Mouse (Mus musculus) gastrocnemius, postnatal 36 days (tissue): Measurements from ENCODE around the gene Dnajc12. TPM values are rescaled to one million over a fixed set of nuclear protein-coding genes. Genes with fewer than 3 reads are reported as not detected.
"Not testable (repeated sequence)": the region's sequence is repeated elsewhere in the genome, so short reads cannot be mapped to it uniquely, and the experiment has no call there.

Source experiments
- DNase-seq, 2 experiments: peaks; one replicate each; pipeline ENCODE4 v3.0.0; 2022
- intact Hi-C: fragments of 180-260 bp; cut with DNase I; formaldehyde crosslinking; loops from one replicate; pipeline ENCODE4 v1.15.1; 2025
- total RNA-seq, 2 experiments: library from RNA; stranded (reverse); gene quantifications; 2 replicates each; pipeline ENCODE4 v1.2.3; 2021

Gene Dnajc12
- total RNA-seq, 2 experiments from 2014 or later = 17.2 to 17.3 TPM

DNA sequence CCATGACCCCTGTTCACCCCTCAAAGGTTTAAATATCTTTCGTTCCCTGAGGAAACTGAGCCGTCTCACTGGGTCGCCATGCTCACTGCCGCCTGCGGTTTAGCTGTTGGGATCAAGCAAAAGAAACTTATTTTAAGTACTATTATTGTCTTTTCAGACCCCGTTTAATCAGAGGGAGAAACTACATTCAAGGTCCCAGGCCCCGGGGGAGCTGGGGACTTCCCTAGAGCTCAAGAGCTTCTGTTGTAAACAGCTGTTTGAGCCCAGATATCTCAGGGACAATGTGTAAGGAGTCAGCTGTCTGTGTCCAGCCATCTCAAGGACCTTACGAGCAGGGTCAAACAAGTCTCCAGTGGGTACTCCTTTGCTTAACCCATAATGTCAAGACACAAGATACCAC, 44.9 kb downstream of the Dnajc12 start:
- DNase-seq = no peak
- intact Hi-C loops = loop anchor here (5.0 kb wide), 1 partner anchor 50 kb away; no protein-coding TSS in a partner anchor

DNA sequence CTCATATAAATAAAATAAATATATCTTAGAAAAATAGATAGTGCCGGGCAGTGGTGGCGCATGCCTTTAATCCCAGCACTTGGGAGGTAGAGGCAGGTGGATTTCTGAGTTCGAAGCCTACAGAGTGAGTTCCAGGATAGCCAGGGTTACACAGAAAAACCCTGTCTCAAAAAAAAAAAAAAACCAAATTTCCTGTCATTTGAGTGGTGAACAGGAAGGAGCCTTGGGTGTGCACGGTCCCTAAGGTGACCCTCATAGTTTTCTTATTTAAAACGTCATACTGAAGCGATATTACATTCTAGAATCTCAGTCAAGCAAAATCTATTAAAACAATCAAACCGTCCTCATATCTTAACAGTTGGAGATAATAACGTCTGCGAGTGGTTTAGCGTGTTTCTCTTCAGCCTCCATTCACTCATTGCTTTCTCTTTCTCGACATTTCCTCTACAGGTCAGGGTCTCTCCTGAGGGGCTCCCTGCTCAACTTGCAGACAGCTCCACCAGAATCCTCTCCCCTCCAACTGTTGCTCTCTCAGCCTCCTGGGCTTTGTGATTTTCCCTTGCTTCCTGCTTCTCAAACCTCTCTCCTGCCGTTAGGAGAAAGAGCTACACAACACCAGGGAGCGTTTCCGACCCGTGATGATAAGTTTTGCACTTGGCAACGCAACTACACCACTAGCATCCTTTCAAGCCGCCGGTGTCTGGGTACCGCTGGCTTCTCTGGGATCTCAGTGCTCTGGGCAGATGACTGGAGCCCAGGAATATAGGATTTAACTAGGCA, 46.2 kb downstream of the Dnajc12 start:
- intact Hi-C loops = loop anchor here (5.0 kb wide), 1 partner anchor 49 kb away; no protein-coding TSS in a partner anchor
- DNase-seq = peak in 1 of 2 experiments; percentile 16

DNA sequence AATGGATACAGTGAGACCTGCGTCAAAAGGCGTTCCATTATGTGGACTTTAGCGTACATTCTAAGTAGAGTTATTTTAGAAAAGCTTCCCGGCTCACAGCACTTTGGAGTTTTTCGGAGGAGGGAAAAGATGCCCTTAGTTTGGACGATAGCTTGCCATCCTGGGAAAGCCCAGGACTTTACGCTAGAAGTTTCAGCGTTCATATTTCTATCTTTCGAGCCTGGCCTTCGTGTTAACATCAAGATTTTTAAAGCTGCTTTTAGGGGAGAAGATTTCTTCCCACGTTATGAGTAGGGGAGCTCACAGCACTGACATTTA, 46.7 kb downstream of the Dnajc12 start:
- intact Hi-C loops = loop anchor here (5.0 kb wide), 1 partner anchor 48 kb away; no protein-coding TSS in a partner anchor
- DNase-seq = no peak

DNA sequence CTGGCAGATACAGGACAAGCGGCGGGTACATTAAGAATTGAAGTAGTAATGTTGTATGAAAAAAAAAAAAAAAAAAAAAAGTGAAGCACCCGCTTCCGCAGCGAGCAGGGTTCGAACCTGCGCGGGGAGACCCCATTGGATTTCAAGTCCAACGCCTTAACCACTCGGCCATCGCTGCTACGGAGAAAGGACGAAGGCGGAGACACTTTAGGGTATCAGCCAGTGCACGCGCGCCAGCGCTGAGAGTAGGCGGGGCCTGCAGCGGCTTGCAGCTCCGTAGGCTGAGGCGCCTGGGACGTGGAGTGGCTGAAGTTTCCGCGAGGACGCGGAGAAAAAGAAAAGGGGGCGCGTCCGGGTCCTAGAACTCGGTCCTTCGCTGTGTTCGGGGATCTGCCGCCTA, 47.1 kb downstream of the Dnajc12 start:
- peak; percentile 94 to 100 for DNase-seq
- intact Hi-C loops = loop anchor here (5.0 kb wide), 1 partner anchor 48 kb away; no protein-coding TSS in a partner anchor

DNA sequence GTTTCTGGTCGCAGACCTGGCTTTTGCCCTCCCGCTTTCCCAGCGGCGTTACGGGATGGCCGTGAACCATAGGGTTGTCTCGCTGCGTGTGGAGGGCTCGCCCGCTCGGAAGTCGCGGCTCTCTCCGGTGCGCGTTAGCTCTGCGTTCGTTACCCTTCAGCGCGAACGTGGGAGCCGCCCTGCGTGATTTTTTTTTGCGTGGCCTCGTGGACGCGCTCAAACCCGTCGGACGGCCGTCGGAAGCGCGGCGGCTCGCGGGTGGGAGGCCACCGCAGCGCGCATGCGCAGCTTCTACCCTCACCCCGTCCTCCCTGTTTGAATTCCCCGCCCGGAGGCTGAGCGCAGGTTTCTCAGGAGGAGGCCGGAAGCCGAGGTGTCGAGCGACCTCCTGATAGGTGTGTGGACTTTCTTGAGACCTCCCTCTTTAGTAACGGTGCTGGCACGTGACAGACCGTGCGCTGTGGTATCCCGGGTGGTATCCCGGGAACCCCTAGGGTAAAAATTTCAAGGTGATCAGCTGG, 47.6 kb downstream of the Dnajc12 start, which contains the start of gene Ctnna3:
Gene Ctnna3 (plus strand): TSS at position 314 of the 521 bp plus-strand sequence.
- DNase-seq = peak; percentile 76 to 78
- intact Hi-C loops = loop anchor here (5.0 kb wide), 1 partner anchor 47 kb away; no protein-coding TSS in a partner anchor

DNA sequence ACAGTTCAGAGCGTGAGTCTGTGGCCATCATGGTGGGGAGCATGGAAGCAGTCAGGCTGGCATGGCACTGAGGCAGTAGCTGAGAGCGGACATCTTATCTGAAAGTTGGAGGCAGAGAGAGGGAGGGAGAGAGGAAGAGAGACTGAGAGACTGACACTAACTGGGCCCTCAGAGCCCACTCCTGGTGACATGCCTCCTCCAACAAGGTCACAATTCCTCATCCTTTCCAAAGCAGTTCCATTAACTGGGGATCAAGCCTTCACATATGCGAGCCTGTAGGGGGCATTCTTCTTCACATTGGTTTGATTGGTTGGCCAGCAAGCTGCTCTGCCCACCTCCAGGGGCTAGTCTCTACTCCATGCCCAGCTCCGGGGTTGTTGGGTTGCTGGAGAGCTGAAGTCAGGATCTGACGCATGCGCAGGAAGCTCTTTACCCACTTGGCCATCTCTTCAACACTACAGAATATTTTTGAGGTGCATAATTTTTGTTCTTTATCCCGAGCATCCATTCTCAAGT, 49.0 kb downstream of the Dnajc12 start:
- DNase-seq = no peak
- intact Hi-C loops = no loop called here

DNA sequence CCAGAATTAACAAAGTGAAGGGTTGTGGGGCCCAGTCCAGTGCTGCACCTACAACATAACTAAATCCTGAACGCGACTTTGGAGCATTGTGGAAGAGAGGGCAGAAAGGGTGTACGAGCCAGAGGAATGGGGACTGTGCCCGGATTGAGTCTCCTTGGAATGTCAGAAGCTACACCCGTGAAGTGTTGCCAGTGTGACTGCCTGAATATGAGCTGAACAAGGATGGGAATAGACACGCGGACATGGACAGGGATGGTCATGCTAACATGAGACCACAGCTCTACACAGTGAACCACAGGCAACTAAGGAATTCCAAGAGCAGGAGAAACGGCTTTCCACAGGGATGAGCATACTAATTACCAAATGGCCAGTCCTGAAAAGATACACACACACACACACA, 49.9 kb downstream of the Dnajc12 start:
- intact Hi-C loops = no loop called here
- DNase-seq = no peak

DNA sequence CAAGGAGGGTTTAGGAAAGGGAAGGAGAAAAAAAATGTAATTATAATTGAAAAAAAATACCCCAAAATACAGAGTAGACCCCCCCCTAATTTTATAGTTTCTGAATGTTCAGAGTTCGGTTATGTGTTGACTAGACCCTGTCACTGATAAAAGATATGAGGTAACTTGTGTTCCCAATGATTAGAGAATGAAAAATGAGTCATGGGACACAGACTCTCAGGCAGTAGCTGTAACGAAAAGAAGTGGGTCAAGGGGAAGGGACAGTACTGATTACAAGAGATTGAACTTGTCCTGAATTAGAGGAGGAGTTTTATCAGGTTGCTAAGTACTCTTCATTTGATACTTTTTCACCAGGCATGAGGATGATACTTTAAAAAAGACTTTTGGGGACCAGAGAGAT, 50.6 kb downstream of the Dnajc12 start:
- DNase-seq = no peak
- intact Hi-C loops = loop anchor here (1.0 kb wide), 1 partner anchor 28 kb away; no protein-coding TSS in a partner anchor

DNA sequence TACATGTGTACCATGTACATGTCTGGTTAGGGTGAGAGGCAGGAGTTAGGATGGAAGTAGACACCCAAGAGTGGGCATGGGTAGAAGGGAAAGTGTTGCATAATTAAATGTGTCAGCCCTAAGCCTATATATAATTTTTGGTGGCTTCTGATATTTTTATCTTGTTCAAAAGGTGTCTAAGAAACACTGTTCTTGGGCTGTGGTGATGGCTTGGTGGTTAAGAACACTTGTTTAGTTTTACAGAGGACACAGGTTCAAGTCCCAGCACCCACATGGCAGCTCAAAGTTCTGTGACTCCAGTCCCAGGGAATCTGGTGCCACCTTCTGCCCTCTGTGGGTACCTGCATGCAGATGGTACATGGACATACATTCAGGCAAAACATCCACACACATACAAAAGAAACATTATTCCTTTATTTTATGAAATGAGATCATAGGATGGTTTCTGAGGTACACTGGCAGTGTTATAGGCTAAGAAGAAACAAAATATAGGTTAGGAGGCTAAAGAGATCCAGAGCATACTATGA, 56.6 kb downstream of the Dnajc12 start:
- DNase-seq = no peak
- intact Hi-C loops = no loop called here

DNA sequence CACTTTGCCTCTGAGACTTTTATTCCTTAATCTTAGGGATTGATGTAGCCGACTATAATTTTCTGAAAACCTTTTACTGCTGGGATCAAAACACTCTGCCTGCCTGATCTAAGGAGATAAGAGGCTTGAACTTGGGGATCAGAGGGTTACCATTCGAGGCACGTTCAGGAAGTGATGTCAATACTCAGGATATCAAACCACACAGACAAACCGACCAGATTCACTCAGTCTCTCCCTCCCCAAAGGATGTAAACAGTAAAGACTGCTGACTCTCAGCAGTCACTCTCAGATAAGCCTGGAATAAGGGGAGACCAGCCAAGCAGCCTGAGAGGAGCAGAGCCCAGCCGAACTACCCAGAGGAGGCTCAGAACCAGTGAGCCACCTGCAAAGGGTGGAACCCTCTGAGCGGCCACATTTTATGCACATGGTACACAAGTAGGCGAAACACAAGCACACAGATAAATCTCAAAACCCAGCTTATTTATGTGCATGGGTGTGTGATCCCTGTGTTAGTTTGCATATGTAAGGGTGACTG, 57.5 kb downstream of the Dnajc12 start:
- intact Hi-C loops = no loop called here
- no peak for DNase-seq

DNA sequence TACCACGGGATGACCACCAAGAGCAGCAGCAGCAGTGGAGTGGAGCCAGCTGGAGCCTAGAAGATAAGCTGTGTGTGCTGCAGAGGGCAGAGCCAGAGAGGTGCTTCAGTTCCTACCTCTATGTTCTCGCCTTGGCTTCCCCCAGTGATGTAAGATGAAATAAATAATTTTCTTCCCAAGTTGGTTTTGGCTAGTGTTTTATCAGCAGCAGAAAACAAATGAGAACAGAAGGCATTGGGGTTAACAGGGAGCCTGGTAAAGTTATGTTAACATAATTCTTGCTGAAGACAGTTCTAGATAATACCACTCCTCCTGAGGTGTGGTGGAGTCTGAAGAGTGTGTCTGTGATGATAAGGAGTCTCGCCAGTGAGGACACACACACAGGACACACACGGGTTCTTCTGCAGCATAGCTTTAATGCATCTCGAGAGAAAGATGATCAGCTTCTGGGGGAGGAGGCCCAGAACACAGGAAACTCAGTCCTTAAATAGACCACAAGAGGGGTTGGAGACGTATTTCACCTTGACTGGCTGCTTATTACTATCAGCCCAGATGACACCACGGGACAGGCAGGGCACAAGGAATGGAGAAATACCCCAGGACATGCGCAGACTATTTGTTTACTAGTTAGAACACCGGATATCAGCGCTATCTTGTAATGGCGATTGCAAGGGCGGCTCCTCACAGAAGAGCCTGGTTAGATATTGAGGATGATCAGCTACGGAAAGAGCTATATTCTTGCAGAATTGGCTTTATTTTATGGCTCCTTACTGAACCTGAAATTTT, 62.6 kb downstream of the Dnajc12 start:
- intact Hi-C loops, DNase-seq: not testable (repeated sequence)

DNA sequence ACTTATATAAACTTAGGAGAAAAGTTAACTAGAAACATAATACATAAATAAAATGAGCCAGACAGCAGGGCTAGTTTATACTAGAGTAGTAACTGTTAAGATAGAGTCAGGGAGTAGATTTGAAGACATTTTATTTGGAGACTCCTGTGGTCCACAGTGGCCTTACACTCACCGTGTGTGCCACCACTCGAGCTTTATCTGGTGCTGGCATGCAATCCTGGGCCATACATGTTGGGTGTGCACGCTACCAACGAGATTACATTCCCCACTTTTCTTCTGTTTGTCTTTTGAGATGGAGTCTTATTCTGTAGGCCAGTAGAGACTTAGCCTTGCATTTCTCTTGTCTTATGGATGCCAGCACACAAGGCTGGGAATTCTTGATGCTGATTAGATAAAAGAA, 71.7 kb downstream of the Dnajc12 start:
- intact Hi-C loops = no loop called here

DNA sequence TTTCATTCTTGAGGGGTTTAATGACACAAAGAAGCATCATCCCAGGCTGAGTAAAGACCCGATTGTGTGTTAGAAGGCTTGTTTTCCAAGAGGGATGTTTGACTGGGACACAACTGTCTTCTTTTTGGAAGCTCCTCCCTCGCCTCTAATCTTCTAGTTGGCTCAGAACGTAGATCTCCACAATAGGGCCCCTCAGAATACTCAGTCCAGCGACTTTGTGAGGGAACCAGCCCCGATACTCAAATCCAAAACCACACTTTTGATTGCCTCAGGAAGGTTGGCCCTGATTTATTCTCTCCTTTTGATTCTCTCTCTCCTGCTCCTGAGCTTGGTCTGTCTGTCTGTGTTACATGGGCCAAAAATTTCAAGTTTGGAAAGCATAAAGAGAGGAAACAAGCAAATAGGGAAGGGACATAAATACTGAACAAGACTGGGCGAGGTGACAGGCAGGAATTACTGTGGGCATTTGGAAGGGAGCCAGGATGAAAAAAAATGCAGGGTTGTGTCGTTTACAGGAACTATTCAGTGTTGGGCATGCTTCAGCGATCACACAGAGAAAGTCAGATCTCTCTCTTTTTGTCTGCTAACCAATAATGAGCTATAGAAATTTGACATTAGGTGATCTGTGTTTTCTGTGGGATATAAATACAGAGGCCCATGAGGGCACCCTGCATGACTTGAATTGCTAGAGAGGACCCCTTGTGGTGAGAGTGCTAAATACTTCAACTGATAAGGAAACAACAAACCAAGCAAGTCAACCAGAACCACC, 73.1 kb downstream of the Dnajc12 start:
- DNase-seq = no peak
- intact Hi-C loops = no loop called here

More for the DNA sequence above, 71.7 kb downstream of the Dnajc12 start:
- DNase-seq = no peak

DNA sequence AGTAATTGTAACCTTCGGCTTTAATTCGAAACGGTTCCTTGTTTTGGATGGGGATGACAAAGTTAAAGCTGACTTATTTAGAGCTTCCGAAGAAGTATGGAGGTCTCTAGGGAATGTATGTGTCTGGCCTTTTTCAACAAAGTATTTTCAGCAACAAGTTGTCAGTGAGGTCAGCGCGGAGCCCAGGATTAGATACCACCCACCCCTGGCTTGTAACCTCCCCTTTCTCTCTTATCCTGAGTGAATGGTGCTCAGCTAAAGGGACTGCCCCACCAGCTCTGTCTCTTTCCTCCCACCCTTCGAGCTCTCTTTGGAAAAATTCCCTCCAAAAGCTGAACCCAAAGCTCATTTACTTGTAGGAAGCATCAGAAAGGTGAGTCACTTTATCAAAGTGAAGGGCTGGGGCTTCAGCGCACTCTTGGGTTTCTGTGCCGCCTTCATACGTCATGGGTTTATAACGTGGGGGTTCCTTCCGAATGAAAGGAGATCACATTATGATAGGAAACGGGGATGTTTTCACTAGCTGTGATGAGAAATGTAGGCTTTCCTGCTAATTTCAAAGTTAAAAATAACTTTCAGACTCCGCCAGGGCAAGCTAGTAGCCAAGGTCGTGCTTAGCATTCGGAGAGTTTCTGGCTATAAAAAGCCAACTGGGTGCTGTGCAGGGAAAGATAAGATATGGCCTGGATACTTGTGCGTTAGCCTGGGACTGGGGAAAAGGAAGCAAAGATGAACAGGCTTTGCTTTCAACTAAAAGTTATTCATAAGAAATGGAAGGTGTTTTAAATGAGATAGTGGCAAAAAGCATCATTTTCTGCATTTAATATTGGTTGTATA, 75.3 kb downstream of the Dnajc12 start:
- intact Hi-C loops = no loop called here
- DNase-seq = no peak

Other genes with a start within 250 kb of the Dnajc12 start
- 100 to 1,000 TPM; 252 to 293 TPM for gene Mypn, start 178.5 kb upstream of the Dnajc12 start, total RNA-seq
- gene Herc4, start 138.6 kb upstream of the Dnajc12 start, total RNA-seq = 10 to 100 TPM; 18.7 to 21.8 TPM
- gene Sirt1, start 739 bp upstream of the Dnajc12 start, total RNA-seq = 1 to 10 TPM; 7.5 to 8.3 TPM
- gene Gm7075, start 39.3 kb downstream of the Dnajc12 start, total RNA-seq = not detected
- gene Ctnna3, start 47.7 kb downstream of the Dnajc12 start, total RNA-seq = 10 to 100 TPM; 17.1 to 18.3 TPM